Mouse (Mus musculus) adrenal gland, postnatal 10 days (tissue): Measurements from ENCODE around the gene Myo3b. TPM values are rescaled to one million over a fixed set of nuclear protein-coding genes. Genes with fewer than 3 reads are reported as not detected.
"Not testable (repeated sequence)": the region's sequence is repeated elsewhere in the genome, so short reads cannot be mapped to it uniquely, and the experiment has no call there.

ENCODE experiments used
- DNase-seq: peaks from one replicate; pipeline ENCODE4 v3.0.0; 2021; ENCODE audit warnings: mixed read lengths
- total RNA-seq, 2 experiments: library from RNA; stranded (reverse); gene quantifications; 2 replicates each; pipeline ENCODE4 v1.2.3; 2021

The Myo3b gene
- total RNA-seq, 2 experiments from 2014 or later = not detected

- DNase-seq = no peak
Observed at GRCm38 (mm10) chr2:70195418-70196248, 156.7 kb downstream of the Myo3b start.

GRCm38 (mm10) chr2:70201796-70202555 lies 163.1 kb downstream of the Myo3b start:
- no peak for DNase-seq

GRCm38 (mm10) chr2:70202578-70203167 lies 163.7 kb downstream of the Myo3b start:
- no peak for DNase-seq

- no peak for DNase-seq
Observed at GRCm38 (mm10) chr2:70208411-70208810, 169.5 kb downstream of the Myo3b start.

- no peak for DNase-seq
Observed at GRCm38 (mm10) chr2:70209790-70210189, 170.9 kb downstream of the Myo3b start.

GRCm38 (mm10) chr2:70210427-70211332 lies 171.8 kb downstream of the Myo3b start:
- no peak for DNase-seq

- DNase-seq = no peak
Observed at GRCm38 (mm10) chr2:70214401-70214800, 175.5 kb downstream of the Myo3b start.

GRCm38 (mm10) chr2:70217800-70218199 lies 178.9 kb downstream of the Myo3b start:
- DNase-seq = no peak

- DNase-seq = no peak
Observed at GRCm38 (mm10) chr2:70218469-70218868, 179.5 kb downstream of the Myo3b start.

GRCm38 (mm10) chr2:70226679-70227078 lies 187.8 kb downstream of the Myo3b start:
- DNase-seq = no peak

GRCm38 (mm10) chr2:70234450-70234849 lies 195.5 kb downstream of the Myo3b start:
- DNase-seq = not testable (repeated sequence)

GRCm38 (mm10) chr2:70245981-70246380 lies 207.1 kb downstream of the Myo3b start:
- no peak for DNase-seq

GRCm38 (mm10) chr2:70248616-70249015 lies 209.7 kb downstream of the Myo3b start:
- no peak for DNase-seq

GRCm38 (mm10) chr2:70249872-70250271 lies 210.9 kb downstream of the Myo3b start:
- DNase-seq = no peak

- DNase-seq = no peak
Observed at GRCm38 (mm10) chr2:70251256-70251655, 212.3 kb downstream of the Myo3b start.

GRCm38 (mm10) chr2:70259357-70260000 lies 220.6 kb downstream of the Myo3b start:
- peak; percentile 13 for DNase-seq

GRCm38 (mm10) chr2:70260646-70261195 lies 221.8 kb downstream of the Myo3b start:
- no peak for DNase-seq

GRCm38 (mm10) chr2:70261703-70262564 lies 223.0 kb downstream of the Myo3b start:
- no peak for DNase-seq

GRCm38 (mm10) chr2:70262565-70263082 lies 223.7 kb downstream of the Myo3b start:
- no peak for DNase-seq
